Mouse (Mus musculus) liver, postnatal 0 days (tissue): Measurements from ENCODE around the gene Mak. TPM values are rescaled to one million over a fixed set of nuclear protein-coding genes. Genes with fewer than 3 reads are reported as not detected.

Experiments used
- ATAC-seq: fragments of 200-750 bp; cut with Nextera tagmentation; 2 replicates; pipeline ENCODE4 v1.8.0; 2017; ENCODE audit warnings: mild to moderate bottlenecking, moderate library complexity
- DNase-seq: peaks from one replicate; pipeline ENCODE4 v3.0.0-alpha.2; 2016
- H3K27ac ChIP-seq: fragments of 300-500 bp; sonication (generic); 2 replicates; pipeline ENCODE4 v1.5.1; 2014; ENCODE audit warnings: antibody characterized with exemption, moderate library complexity, mild to moderate bottlenecking, low read depth
- H3K27me3 ChIP-seq: fragments of 300-500 bp; sonication (generic); 2 replicates; pipeline ENCODE4 v1.6.1; 2014; ENCODE audit warnings: low read length, control low read depth, mixed read lengths; ENCODE audit not compliant: insufficient read depth
- H3K36me3 ChIP-seq: fragments of 300-500 bp; sonication (generic); replicated peaks from 2 replicates; pipeline ENCODE4 v1.6.1; 2014; ENCODE audit warnings: mild to moderate bottlenecking, control low read depth, low read length, moderate library complexity, mixed read lengths; ENCODE audit not compliant: insufficient read depth
- H3K4me1 ChIP-seq: fragments of 300-500 bp; sonication (generic); 2 replicates; pipeline ENCODE4 v1.6.1; 2014; ENCODE audit warnings: antibody characterized with exemption, mild to moderate bottlenecking, control low read depth; ENCODE audit not compliant: insufficient read depth
- H3K4me2 ChIP-seq: fragments of 300-500 bp; sonication (generic); 2 replicates; pipeline ENCODE4 v1.6.1; 2014; ENCODE audit warnings: low read depth, mild to moderate bottlenecking, low read length, moderate library complexity, mixed read lengths
- H3K4me3 ChIP-seq: fragments of 300-500 bp; sonication (generic); 2 replicates; pipeline ENCODE4 v1.5.1; 2014; ENCODE audit warnings: low read depth, low read length
- H3K9ac ChIP-seq: fragments of 300-500 bp; sonication (generic); replicated peaks from 2 replicates; pipeline ENCODE4 v1.6.1; 2014; ENCODE audit warnings: mild to moderate bottlenecking, moderate library complexity
- H3K9me3 ChIP-seq: fragments of 300-500 bp; sonication (generic); 2 replicates; pipeline ENCODE4 v1.6.1; 2016; ENCODE audit warnings: mild to moderate bottlenecking, control low read depth, low read length, mixed read lengths
- CTCF ChIP-seq: sonication (generic); IDR thresholded peaks from 2 replicates; pipeline ENCODE4 v1.5.1; 2016; ENCODE audit warnings: antibody characterized with exemption, low read depth
- EP300 ChIP-seq: IDR thresholded peaks from 2 replicates; pipeline ENCODE4 v1.6.1; 2016; ENCODE audit warnings: antibody characterized with exemption, low read depth, mild to moderate bottlenecking
- WGBS: fragments of 180-500 bp; shearing (Covaris S2); extraction: QIAGEN DNeasy Blood & Tissue Kit; methylation state at CpG from one replicate; pipeline ENCODE4 v1.1.7; 2014; ENCODE audit not compliant: insufficient replicate concordance; 5-methylcytosine and 5-hydroxymethylcytosine counted together
- polyA plus RNA-seq: library from polyadenylated mRNA; unstranded; fragments of >200 nt; fragmentation: Nextera tagmentation; extraction: Ambion mirVana; gene quantifications from 2 replicates; pipeline ENCODE4 v1.2.1, GENCODE M21; 2015

The Mak gene
- polyA plus RNA-seq, 1 experiment from 2014 or later, result 0.08 TPM

- Histone ChIP-seq H3K9me3 (no peaks in the 10 kb centered on the region), H3K36me3 (no peaks in the 10 kb centered on the region), H3K9ac (no peak overlapping the region), H3K4me1 (peaks cover 6% of the 10 kb centered on the region), H3K27ac (peak overlapping the region; percentile 23; the same call in 1 of the 2 replicates), H3K4me3 (no peak overlapping the region), H3K27me3 (no peaks in the 10 kb centered on the region), H3K4me2 (no peak overlapping the region)
- 28% methylated on average over 4 of the region's 4 CpGs for WGBS
- DNase-seq (no peak), ATAC-seq (no peak)
- 0 out of 2 replicates have a peak, but pooled peaks have one; percentile 36 for TF ChIP-seq EP300
- no peak for TF ChIP-seq CTCF
These were observed 100.9 kb downstream of the Mak start for GRCm38 (mm10) chr13:40978652-40979051.

GRCm38 (mm10) chr13:40977609-40978008 is 101.9 kb downstream of the Mak start:
- DNase-seq, result peak; percentile 76
- WGBS, result 23% methylated on average over 7 of the region's 7 CpGs
- Histone ChIP-seq H3K4me3 (no peak overlapping the region), H3K4me1 (peaks cover 6% of the 10 kb centered on the region), H3K27ac (no peak overlapping the region), H3K36me3 (no peaks in the 10 kb centered on the region), H3K4me2 (no peak overlapping the region), H3K27me3 (no peaks in the 10 kb centered on the region), H3K9ac (no peak overlapping the region), H3K9me3 (no peaks in the 10 kb centered on the region)
- ATAC-seq, result peak; percentile 72
- TF ChIP-seq CTCF, result peak; percentile 89
- no peak for TF ChIP-seq EP300

Other genes starting within 250 kb of the Mak start
- gene Gcnt2, start 220.0 kb downstream of the Mak start, polyA plus RNA-seq, result 2.5 and 3.3 TPM in 2 replicates
- gene Pak1ip1, start 78.7 kb downstream of the Mak start, polyA plus RNA-seq, result 43.1 and 45.8 TPM in 2 replicates
- 383 and 408 TPM in 2 replicates for gene Tmem14c, start 63.4 kb downstream of the Mak start, polyA plus RNA-seq
- gene Gcm2, start 31.3 kb upstream of the Mak start, polyA plus RNA-seq, result not detected in 2 replicates
- not detected in 2 replicates for gene Sycp2l, start 34.6 kb upstream of the Mak start, polyA plus RNA-seq
- gene Elovl2, start 140.7 kb upstream of the Mak start, polyA plus RNA-seq, result 304 and 314 TPM in 2 replicates
- gene Smim13, start 170.1 kb upstream of the Mak start, polyA plus RNA-seq, result 3.8 and 3.9 TPM in 2 replicates
- gene Gm17364, start 194.3 kb upstream of the Mak start, polyA plus RNA-seq, result not detected in 2 replicates